Mouse (Mus musculus): ENCODE data around the gene Emid1. TPM values are rescaled to one million over a fixed set of nuclear protein-coding genes. Genes with fewer than 3 reads are reported as not detected.

Gene Emid1
- total RNA-seq (2021): 10 to 100 TPM; 16.2 to 31.4 TPM
- long read RNA-seq, experiment 1, transcript Emid1-201 (15 exons, 1,947 nt): major isoform, 6 of 27 reads
- long read RNA-seq, experiment 1, partial matches to known transcripts: 2 of 27 reads
- long read RNA-seq, experiment 1, other reads (novel, unspliced or antisense): 18 of 27 reads
- long read RNA-seq, experiment 2, transcript Emid1-201 (15 exons, 1,947 nt): major isoform, 27 of 74 reads
- long read RNA-seq, experiment 2, partial matches to known transcripts: 6 of 74 reads
- long read RNA-seq, experiment 2, other reads (novel, unspliced or antisense): 39 of 74 reads

DNA sequence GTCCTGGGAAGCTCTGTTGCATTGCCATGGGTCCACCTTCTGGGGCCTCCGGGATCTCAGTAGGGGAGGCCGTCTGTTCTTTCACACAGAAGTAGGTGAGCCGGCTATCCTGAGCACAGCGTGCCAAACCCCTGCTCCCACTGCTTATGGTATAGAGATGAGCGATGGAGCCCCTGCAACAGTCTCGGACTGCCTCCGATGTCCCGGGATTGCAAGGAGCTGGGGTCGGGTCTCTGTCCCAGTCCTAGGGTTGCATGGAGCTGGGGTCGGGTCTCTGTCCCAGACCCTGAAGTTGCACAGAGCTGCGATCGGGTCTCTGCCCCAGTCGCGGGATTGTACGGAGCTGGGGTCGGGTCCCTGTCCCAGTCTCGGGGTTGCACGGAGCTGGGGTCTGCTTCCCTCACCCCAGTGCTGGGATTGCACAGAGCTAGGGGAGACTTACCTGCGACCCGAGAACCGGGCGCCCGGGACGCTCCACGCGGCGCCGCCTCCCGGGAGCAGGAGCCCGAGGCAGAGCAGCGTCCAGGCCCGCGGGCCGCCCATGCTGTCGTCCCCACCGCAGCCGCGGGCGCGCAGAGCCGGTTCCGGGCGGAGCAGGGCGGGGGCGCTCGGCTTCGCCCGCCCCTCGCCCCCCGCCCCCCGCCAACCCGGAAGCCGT, at the start of gene Emid1:
Gene Emid1, minus strand, starts transcription at position 578 of the 658 bp plus-strand sequence.
- DNase-seq (ENCODE audit: low spot score in 2 of 2): no peak

DNA sequence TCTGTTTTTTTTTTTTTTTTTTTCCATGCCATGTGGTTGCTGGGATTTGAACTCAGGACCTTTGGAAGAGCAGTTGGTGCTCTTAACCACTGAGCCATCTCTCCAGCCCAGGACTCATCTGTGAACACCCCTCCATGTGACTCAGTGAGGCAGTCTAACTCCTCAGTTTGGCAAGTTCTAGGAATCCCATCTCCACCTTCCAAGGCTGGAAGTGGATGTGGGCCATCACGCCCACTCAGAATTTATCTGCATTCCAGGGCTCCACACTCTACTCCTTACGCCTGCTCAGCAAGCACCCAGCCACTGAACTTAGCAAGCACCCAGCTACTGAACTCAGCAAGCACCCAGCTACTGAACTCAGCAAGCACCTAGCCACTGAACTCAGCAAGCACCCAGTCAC, 47.8 kb upstream of the Emid1 start:
- DNase-seq (ENCODE audit: low spot score in 2 of 2): no peak

DNA sequence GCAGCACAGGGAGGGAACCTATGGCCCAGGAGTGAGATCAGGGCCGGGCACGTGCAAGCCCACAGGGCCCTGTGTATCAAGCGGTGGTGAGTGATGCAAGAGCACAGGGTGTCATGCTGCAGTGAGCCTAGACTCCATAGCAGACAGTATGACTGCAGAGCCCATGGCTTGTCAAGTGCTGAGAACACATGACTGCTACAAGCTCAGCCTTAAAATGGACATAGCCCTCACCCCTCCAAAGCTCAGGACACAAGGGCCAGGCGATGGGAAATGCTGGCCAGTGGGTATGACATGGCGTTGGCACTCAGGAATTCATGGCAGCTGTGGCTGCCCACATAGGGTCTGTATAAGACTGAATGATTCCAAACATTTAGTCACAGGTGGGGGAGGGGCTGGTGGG, 45.0 kb upstream of the Emid1 start:
- no peak for DNase-seq (ENCODE audit: low spot score in 2 of 2)

DNA sequence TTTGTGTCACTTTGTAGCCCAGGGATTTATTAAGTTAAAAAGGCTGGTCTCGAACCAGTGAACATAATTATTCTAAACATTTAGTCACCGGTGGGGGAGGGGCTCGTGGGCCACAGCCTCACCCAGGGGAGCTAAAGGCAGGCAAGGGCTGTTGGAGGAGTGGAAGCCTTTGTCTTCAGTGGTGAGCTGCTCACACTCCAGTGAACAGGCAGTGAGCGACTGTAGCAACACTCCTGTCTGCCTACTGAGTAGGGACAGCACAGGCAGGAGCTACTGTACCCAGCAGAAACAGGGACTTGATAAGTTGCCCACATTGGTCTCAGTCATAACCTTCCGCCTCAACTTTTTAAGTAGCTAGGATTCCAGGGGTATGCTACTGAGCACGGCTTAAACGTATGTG, 44.5 kb upstream of the Emid1 start:
- DNase-seq (ENCODE audit: low spot score in 2 of 2): no peak

DNA sequence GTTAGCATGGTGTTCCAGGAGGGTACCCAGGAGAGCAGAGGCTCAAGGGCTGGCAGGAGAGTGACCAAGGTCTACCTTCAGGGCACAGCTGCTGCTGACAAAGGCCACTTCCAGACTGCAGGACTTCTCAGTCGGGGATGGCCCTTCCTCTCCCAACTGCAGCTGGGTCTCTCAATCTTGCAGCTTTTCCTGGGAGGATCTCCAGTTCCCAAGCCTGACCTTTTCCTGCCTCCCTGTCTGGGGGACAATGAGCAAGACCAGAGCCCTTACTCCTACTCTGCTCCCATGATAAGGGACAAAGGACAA, 41.5 kb upstream of the Emid1 start:
- no peak for DNase-seq (ENCODE audit: low spot score in 2 of 2)

DNA sequence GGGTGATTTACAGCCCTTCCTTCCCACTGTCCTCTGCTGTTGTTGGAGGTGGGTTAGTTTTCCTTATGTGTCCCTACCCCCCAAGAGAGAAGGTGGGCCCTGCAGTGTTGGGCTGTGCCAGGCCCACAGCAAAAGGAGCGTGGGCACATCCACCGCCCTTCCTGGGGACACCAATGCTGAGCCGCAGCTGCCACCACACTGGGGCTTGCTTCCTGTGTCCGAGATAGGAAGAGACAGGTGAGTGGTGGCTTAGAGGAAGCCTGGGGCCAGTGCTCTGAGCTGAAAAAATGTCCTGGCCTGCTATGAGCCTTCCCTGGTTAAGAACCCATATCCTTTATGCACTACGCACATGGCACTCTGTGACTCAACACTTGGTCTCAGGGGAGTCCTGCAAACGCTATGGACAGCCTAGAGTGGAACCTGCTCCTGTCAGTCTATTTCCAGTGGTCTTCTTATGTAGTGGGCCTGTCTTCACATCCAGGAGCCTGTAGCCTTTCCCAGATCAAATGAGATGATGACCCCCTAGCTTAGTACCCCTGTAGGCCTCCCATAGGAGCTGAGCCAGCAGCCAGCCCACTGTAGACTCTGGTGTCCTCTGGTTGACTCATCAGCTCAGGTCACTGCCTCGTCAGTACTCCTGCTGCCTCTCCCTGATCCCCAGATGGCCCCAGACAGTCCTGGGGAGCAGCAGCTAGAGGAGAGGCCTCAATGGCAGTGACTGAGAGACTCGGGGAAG, 41.0 kb upstream of the Emid1 start:
- no peak for DNase-seq (ENCODE audit: low spot score in 2 of 2)

DNA sequence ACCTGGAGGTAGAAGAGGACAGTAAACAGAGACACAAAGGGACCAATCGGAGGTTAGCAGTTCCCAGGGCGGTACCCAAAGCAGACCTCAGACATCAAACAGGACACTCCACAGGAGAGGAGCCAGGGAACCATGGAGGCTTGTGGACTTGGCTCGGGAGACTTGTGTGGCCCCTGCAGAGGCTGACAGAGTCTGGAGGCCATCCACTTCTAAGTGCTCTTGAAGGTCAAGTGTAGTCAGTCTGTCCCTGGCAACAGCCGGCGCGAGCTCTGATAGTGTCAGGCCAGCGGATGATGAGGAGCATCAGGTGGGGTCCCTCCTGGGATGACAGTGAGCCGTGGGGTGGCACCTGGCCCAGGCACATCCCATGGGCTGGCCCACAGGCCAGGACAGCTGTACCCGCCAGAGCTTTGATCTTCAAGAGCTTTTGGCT, 40.0 kb upstream of the Emid1 start:
- DNase-seq (ENCODE audit: low spot score in 2 of 2): no peak

DNA sequence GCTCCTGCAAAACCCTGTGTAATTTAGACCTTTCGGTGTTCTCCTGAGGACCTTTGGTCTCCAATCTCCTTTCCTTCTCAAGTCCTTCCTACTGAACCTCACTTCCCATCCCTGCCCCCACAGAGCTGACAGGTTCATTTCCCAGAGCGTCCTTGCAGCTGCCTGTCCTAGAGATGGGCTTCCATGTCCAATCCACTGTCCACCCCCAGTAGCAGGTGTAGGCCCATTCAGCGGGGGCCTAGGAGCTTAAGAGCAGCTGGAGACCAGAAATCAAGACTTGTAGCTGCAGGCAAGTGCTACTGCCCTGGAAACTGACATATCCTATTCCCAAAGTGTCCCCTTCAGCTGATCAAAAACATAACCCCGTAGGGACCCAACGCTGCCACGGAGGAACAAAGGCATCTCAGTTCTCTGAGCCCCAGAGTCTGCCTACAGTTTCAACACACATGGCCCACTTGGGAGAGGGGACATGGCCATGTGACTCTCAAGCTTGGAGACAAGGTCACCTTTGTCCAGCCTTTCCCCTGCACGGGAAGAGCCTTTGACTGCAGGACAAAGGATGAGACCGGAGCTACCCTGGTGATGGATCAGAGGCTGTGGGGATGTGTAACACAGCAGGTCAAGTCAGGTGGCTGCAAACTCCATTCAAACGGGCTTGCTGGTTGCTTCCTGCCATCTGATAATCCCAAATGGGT, 37.3 kb upstream of the Emid1 start:
- DNase-seq (ENCODE audit: low spot score in 2 of 2): no peak

DNA sequence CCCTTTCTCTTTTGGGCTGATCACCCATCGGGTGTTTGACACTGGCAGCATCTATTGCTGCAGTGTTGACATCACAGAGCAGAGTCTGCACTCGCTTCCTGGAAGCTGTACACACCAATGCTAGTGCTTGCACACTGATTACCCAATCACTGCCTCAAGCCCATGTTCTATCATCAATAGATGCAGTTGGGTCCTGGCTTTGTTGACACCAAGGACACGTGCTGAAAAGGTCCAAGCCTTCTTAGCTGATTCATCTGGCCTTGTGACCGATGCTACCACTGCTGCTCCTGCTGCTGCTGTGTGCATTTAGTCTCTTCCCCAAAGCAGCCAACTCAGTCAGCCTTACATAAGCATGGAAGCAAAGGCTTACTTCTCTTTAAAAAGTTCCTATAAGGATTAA, 36.1 kb upstream of the Emid1 start:
- DNase-seq (ENCODE audit: low spot score in 2 of 2): no peak

DNA sequence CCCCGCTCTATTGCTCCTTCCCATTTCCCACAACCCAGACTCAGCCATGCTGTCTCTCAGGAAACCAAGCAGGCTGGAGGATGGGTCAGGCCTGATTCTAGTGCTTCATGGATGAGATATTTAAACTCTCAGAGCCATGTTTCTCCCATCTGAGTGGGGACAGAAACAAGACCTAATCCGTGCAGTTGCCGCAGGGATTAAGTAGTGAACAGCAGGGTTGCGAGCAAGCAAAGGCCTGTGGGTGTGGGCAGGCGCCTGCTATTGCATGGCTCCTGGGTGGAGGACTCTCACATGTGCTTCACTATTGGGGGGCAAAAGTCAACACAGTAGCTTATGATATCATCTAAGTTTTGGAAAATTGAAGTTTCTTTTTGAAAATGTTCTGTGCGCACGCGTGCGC, 32.8 kb upstream of the Emid1 start:
- no peak for DNase-seq (ENCODE audit: low spot score in 2 of 2)

DNA sequence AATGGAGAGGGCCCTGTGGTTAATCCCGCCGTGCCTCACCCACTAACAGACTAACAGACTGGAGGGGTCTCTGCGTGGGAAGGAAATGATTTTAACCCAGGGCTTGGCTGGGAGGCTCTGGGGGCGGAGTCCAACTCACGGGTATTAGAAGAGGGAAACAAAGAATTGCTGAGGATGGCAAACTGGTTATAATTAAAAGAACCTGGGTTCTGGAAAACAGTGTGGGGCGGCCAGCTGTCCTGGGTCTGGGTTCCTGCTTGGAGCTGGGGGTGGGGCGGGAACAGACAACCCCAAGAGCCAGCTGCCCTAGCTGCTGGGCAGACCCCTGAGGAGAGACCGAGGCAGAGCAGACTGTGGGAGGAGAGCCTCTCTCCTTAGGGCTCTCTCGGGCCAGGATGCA, 32.2 kb upstream of the Emid1 start:
- no peak for DNase-seq (ENCODE audit: low spot score in 2 of 2)

DNA sequence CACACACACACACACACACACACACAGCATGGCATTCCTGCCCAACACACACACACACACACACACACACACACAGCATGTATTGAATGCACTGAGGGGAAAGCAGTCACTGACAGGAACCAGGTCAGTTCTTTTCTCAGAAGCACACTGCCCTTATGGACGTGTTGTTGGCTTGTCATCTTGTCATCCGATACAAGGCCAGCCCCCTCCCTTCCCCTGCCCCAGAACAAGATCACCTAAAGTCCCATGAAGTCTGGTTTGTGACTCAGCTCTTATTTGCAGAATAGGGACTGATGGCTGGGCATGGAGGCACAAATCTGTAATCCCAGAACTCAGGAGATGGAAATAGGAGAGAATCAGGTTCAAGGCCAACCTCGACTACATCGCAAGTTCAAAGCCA, 30.8 kb upstream of the Emid1 start:
- DNase-seq (ENCODE audit: low spot score in 2 of 2): no peak

DNA sequence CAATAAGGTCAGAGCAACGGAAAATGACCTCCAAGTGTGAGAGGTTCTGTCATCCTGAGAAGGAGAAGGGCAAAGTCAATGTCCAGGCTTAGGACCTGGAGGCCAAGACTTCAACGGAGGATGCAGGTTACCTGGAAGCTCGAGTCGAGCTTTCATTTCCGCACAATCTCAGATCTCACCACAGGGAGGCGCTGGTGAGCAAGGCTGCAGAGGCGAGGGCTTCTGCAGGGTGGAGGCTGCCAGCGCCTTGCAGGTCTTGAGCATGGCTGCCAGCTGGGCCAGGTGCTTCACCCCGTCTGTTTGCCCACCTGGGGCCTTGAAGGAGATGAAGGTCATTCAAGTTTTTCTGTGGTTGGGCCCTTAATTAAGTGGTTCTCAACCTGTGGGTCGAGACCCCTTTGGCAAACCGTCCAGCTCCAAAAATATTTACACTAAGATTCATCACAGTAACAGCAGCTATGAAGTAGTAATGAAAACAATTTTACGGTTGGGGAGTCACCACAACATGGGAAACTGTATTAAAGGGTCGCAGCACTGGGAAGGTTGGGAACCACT, 29.9 kb upstream of the Emid1 start:
- peak; percentile 64 to 71 for DNase-seq (ENCODE audit: low spot score in 2 of 2)

DNA sequence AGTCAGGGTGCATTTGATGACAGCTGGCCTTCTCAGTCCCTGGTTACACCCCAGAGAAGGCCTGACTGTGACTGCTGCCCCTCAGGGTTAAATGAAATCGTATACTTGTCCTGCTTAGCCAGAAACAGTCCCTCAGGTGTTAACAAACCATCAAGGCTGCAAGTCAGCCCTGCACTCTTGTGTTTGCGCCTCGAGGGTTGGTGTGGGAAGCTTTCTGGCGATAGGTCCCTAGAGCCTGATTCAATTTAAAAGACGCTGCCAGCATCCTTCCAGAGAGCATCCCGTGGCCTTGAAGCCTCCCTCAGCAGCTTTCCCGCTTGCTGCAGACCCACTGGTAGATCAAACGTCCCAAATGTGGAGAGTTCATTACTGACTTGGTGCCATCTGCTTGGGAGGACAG, 27.3 kb upstream of the Emid1 start:
- no peak for DNase-seq (ENCODE audit: low spot score in 2 of 2)

DNA sequence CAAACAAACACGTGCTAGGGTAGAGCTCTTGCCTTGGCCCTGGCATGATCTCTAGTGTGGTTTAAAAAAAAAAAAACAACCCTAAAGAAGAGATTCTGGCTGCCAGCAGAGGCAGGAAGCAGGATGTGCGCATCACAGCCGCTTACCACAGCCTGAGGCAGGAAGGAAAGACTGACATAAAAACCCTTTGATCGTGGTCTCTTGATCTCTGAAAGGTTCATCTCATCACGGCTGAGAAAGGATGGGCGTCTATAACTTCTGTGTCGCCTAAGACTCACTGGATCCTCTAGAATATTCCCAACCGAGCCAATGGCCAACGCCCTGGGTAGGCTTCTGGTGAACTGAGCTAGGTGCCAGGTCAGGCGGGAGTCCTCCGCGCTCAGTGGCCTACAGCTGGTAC, 25.1 kb upstream of the Emid1 start:
- no peak for DNase-seq (ENCODE audit: low spot score in 2 of 2)

DNA sequence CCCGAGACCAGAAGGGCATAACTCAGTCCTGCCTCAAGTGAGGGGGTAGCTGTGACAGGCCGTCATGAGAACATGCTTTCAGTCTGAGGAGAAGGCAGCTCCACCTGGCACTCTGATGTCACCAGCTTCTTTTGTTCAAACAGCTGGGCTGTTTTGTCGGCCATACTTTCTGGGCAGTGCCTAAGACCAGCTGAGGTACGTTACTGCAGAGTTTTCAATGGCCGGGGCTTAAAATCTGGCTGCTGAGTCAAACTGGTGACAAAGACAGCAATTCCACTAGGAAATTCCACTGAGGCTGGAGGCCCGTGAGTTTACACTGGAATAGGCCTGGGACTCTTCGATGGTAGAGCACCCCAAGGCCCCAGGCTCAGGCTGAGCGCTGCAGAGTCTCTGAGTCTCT, 24.6 kb upstream of the Emid1 start:
- DNase-seq (ENCODE audit: low spot score in 2 of 2): no peak

DNA sequence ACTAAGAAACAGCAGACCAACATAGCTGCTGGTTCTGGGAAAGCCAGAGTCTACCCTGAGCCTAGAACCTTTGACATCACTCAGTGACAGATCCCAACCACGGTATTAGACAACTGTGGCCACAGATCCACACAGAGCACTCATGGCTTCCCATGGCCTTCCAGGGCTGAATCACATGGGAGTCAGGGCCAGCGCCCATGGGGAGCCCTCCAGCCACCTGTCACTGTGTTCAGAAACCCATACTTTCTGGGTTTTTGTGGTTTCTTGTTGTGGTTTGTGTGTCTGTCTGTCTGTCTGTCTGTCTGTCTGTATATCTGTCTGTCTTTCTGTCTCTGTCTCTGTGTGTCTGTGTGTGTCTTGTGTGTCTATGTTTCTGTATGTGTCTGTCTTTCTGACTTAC, 23.8 kb upstream of the Emid1 start:
- DNase-seq (ENCODE audit: low spot score in 2 of 2): no peak

DNA sequence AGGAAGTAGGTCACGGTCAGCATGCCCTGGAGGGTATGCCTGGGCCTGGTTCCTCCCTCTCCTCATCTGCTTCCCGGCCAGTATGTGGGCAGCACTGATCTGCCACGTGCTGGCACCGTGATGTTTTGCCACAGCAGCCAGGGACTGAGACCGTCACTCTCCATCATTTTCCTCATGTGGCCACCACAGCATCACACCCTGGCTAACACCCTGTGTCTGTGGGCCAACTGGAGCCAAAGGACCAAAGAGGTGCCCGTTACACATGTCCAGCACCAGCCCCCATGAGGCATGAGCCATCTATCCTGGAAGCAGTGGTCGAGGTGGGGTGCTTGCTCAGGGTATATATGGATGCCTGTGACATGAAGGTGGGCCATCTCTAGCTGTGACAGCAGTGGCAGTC, 23.1 kb upstream of the Emid1 start:
- no peak for DNase-seq (ENCODE audit: low spot score in 2 of 2)

DNA sequence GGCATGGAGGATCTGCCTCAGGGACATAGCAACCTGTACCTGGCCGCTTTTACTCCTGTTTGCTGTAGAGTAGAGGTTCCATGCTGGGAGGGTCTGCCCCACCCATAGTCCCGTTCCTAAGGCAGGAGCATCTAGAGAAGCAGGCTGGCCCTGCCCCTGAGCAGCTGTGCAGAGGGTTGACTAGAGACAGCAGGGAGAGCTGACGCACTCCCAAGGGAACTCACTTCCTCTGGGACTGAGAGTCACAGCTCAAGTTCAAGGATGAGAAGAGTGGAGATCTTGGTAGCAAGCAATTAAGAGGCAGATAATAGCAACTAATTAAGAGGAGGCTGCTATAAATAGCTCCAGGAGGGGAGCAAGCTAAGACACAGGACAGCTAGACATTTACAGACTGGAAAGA, 20.8 kb upstream of the Emid1 start:
- no peak for DNase-seq (ENCODE audit: low spot score in 2 of 2)

DNA sequence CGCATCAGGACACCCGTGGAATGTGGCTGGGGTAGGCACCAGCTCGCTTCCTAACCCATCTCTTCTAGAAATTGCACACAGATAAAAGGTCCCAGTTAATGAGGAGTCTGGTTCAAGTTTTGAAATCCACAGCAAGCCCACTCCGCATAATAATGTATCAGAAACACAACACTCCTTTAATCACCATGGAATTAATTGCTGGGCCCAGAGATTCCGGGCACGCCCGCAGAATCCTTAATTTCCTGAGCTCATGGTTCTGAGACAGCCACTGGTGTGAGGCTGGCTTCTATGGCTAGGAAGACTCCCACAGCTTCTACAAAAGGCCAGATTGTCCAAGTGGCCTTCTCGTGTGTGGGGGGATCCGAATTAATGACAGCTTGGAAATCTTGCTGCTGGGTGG, 15.3 kb upstream of the Emid1 start:
- no peak for DNase-seq (ENCODE audit: low spot score in 2 of 2)

DNA sequence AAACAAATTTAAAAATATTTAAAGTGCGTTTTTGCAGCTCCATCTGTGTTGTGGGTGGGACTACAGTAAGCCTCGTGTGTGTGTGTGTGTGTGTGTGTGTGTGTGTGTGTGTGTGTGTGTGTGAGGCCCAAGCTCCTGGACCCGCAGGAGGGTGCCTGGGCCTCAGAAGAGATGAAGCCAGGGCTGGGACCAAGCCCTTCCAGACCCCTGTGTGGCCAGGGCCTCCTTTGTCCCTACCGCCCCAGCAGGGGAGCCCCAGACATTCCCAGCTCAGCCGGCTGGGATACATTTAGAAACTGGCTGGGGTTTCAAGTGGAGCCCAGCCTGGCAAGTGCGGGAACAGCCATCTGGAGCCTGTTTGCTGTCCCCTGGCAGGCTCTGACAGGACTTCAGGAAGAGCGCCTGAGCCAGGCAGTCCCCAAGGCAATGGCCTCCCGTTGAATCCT, 13.4 kb upstream of the Emid1 start:
- no peak for DNase-seq (ENCODE audit: low spot score in 2 of 2)

DNA sequence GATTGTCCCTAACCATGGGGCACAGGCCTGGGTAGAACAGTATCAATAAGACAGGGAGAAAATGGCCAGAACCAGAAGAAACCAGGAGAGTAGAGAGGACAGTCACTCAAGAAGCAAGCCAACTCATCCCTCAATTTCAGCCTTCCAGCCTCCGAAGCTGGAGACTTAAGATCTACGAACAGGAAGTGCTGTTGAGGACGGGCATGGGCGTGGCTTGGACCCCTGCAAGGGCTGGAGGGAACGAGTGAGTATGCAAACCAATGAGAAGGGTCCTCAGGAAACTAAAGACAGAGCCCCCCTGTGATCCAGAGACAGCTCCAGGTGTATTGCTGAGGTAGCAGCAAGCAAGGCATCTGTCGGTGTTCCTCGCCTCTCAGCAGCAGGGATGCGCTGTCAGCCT, 12.3 kb upstream of the Emid1 start:
- no peak for DNase-seq (ENCODE audit: low spot score in 2 of 2)

All from adrenal gland, postnatal 4 days (tissue).